Mouse (Mus musculus) myocyte (in vitro differentiated cells): ENCODE results near the gene Iqsec3.

Source experiments
- MAX ChIP-seq: IDR thresholded peaks from one replicate; pipeline ENCODE4 v1.6.1; 2011; ENCODE audit warnings: low read depth, mild to moderate bottlenecking, control low read depth
- USF1 ChIP-seq: IDR thresholded peaks from one replicate; pipeline ENCODE4 v1.6.1; 2011; ENCODE audit warnings: low read depth, mild to moderate bottlenecking, control low read depth, moderate library complexity

DNA sequence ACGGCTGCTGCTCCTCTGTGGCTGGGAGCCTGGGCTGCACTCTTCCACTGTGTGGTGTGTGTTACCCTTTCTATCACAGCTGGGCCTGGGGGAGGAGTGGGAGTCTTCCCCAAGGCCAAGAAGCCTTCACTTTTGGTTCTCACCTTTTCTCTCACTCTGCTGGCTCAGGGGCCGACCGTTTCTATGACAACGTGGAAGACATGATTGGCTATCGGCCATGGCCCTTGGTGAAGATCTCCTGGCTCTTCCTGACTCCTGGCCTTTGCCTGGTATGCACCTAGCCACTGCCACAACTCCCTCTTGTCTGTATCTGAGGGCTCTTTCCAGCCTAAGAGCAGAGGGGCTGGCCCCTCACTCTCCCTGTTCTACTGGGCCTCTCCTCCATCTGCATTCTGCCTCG lies 110.4 kb downstream of the Iqsec3 start:
- TF ChIP-seq USF1, result no peak
- TF ChIP-seq MAX, result no peak
